Mouse (Mus musculus): ENCODE measurements at regions not wholly inside any gene's neighbourhood (a gene's known extent, or its start where the extent isn't known, plus 50 kb on each side); places are given as distances from the start of the nearest gene placed in this dataset.

DNA sequence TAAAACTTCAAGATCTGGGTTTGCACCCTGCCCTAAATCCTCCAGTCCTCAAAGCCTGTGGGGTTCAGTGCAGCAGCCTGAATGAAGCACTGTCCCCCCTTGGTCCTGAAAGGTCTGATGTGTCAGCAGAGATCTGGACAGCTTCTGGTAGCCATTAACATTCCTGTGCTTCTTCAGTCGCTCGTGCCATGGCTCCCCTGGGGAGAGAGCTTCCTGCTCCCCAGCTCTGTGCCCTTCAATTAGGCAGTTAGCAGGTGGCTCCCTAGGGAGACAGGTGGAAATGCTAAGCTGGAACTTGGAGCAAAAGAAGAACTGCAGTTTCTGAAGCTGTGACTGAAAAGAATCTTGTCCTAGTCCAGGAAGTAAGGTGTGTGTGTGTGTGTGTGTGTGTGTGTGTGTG, 87.1 kb downstream of the Nmur2 start:
- TF ChIP-seq CTCF (conservative IDR thresholded peaks at IDR 0.05; ENCODE audit: insufficient read depth, insufficient read length, low read depth, low read length) (no peak), POLR2A (IDR thresholded peaks at IDR 0.05; ENCODE audit: low read depth, low read length) (no peak)
